In the genomic region with DNA sequence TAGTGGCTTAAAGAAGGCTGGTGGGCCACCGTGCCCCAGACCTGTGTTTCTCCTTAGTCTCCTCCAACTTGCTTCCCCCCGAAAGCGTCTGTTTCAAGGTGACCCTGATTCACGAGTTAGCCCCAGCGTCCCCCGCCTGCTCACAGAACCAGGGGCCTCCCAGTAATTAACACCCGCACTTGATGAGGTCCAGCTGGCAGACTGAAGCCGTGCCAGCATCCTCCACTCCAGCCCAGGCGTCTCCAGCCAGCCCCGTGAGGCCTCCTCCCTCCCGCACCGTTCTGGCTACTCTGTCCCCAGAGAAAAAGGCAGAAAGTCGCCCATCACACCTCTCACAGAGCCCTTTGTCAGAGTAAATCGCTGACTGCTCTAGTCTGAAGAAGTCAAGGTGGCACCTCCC, we compare ENCODE assay signal across 8 mouse cellular contexts.
A peak's percentile ranks its signal among the peaks of the same experiment; 100 is the strongest.
DNase-seq lines count a peak whose midpoint lies in the region; ATAC-seq lines count a peak whose summit lies in the region.

No protein-coding gene starts in this region.

- no peaks in the 10 kb centered on the region for H3K27me3 ChIP-seq in heart, embryonic 16.5 days (ENCODE audit: control insufficient read depth, insufficient read depth, low read length)
- no peaks in the 10 kb centered on the region for H3K27me3 ChIP-seq in neural tube, embryonic 14.5 days (ENCODE audit: control insufficient read depth, insufficient read depth, low read length)

- 27% methylated on average over 14 of the region's 14 CpGs for WGBS in heart, embryonic 16.5 days
- 30% methylated on average over 14 of the region's 14 CpGs for WGBS in neural tube, embryonic 14.5 days

- peak; percentile 81 for ATAC-seq in heart, embryonic 16.5 days (replicated peaks; ENCODE audit: extremely low read depth, insufficient read depth, low FRiP score)
- ATAC-seq in neural tube, embryonic 14.5 days (ENCODE audit: low read depth), result 0 out of 2 replicates have a peak, but pooled peaks have one; percentile 9
- ATAC-seq in frontal cortex, adult (ENCODE audit: low TSS enrichment), result no peak

- no peaks in the 10 kb centered on the region for H3K9me3 ChIP-seq in heart, embryonic 16.5 days (replicated peaks; ENCODE audit: control insufficient read depth, low read length)
- H3K9me3 ChIP-seq in neural tube, embryonic 14.5 days (ENCODE audit: control insufficient read depth, low read length), result no peaks in the 10 kb centered on the region

- no peak overlapping the region for H3K4me3 ChIP-seq in heart, embryonic 16.5 days (ENCODE audit: low read length)
- no peak overlapping the region for H3K4me3 ChIP-seq in neural tube, embryonic 14.5 days (ENCODE audit: low read depth, low read length)

- no peaks in the 10 kb centered on the region for H3K36me3 ChIP-seq in heart, embryonic 16.5 days (ENCODE audit: control insufficient read depth, insufficient read depth)
- no peaks in the 10 kb centered on the region for H3K36me3 ChIP-seq in neural tube, embryonic 14.5 days (ENCODE audit: control insufficient read depth, insufficient read depth, low read length)

- no peak overlapping the region for H3K9ac ChIP-seq in heart, embryonic 16.5 days (ENCODE audit: low read length)
- no peak overlapping the region for H3K9ac ChIP-seq in neural tube, embryonic 14.5 days (replicated peaks; ENCODE audit: low read depth, low read length)

- no peak overlapping the region for H3K27ac ChIP-seq in heart, embryonic 16.5 days (ENCODE audit: low read length)
- H3K27ac ChIP-seq in neural tube, embryonic 14.5 days (ENCODE audit: low read depth, low read length), result peak overlapping the region; percentile 79

- peaks cover 14% of the 10 kb centered on the region for H3K4me1 ChIP-seq in heart, embryonic 16.5 days (ENCODE audit: control insufficient read depth, insufficient read depth, low read length)
- H3K4me1 ChIP-seq in neural tube, embryonic 14.5 days (ENCODE audit: control insufficient read depth, insufficient read depth, low read length), result peaks cover 63% of the 10 kb centered on the region

- H3K4me2 ChIP-seq in heart, embryonic 16.5 days (ENCODE audit: low read depth, low read length), result peak overlapping the region; percentile 34; the same call in 1 of the 2 replicates
- no peak overlapping the region; the same call in 1 of the 2 replicates for H3K4me2 ChIP-seq in neural tube, embryonic 14.5 days (ENCODE audit: low read depth, low read length)

- peak; percentile 37 for DNase-seq in brain, adult 2 months (ENCODE audit: low read depth, low spot score)
- DNase-seq in cerebellum, postnatal 14 days, result peak; percentile 54 to 58
- peak; percentile 51 to 65 for DNase-seq in kidney, postnatal 25 days
- no peak for DNase-seq in spleen, adult 18-20 months
- no peak for DNase-seq in layer of hippocampus, adult 9-11 months

Comparison
In these comparisons a context has a peak if more than half of its experiments do, and no peak if none do; other contexts are left out.
1. DNase-seq: peak in brain, adult 2 months (single experiment), cerebellum, postnatal 14 days (2 of 2) and kidney, postnatal 25 days (2 of 2); none in spleen, adult 18-20 months (0 of 2) and layer of hippocampus, adult 9-11 months (single experiment).